Mouse (Mus musculus) heart, embryonic 16.5 days (tissue): Measurements from ENCODE around the gene Slc5a5. TPM values are rescaled to one million over a fixed set of nuclear protein-coding genes. Genes with fewer than 3 reads are reported as not detected.
A peak's percentile ranks its signal among the peaks of the same experiment; 100 is the strongest.

ENCODE experiments used
- ATAC-seq: fragments of 200-750 bp; cut with Nextera tagmentation; replicated peaks from 2 replicates; pipeline ENCODE4 v1.8.0; 2017; ENCODE audit warnings: moderate number of reproducible peaks; ENCODE audit not compliant: insufficient read depth, low FRiP score; ENCODE audit errors: extremely low read depth
- H3K27ac ChIP-seq: fragments of 300-500 bp; sonication (generic); 2 replicates; pipeline ENCODE4 v1.5.1; 2014; ENCODE audit warnings: mild to moderate bottlenecking, low read length, control low read depth, moderate library complexity
- H3K27me3 ChIP-seq: fragments of 300-500 bp; sonication (generic); 2 replicates; pipeline ENCODE4 v1.6.1; 2014; ENCODE audit warnings: low read length, mixed read lengths; ENCODE audit not compliant: control insufficient read depth, insufficient read depth
- H3K36me3 ChIP-seq: fragments of 300-500 bp; sonication (generic); 2 replicates; pipeline ENCODE4 v1.6.1; 2014; ENCODE audit not compliant: control insufficient read depth, insufficient read depth
- H3K4me1 ChIP-seq: fragments of 300-500 bp; sonication (generic); 2 replicates; pipeline ENCODE4 v1.6.1; 2014; ENCODE audit warnings: low read length, mixed read lengths; ENCODE audit not compliant: control insufficient read depth, insufficient read depth
- H3K4me2 ChIP-seq: fragments of 300-500 bp; sonication (generic); 2 replicates; pipeline ENCODE4 v1.6.1; 2014; ENCODE audit warnings: low read depth, mild to moderate bottlenecking, control low read depth, low read length
- H3K4me3 ChIP-seq: fragments of 300-500 bp; sonication (generic); 2 replicates; pipeline ENCODE4 v1.5.1; 2014; ENCODE audit warnings: mild to moderate bottlenecking, control low read depth, low read length
- H3K9ac ChIP-seq: fragments of 300-500 bp; sonication (generic); 2 replicates; pipeline ENCODE4 v1.6.1; 2014; ENCODE audit warnings: low read length, control low read depth
- H3K9me3 ChIP-seq: fragments of 300-500 bp; sonication (generic); replicated peaks from 2 replicates; pipeline ENCODE4 v1.6.1; 2016; ENCODE audit warnings: low read length; ENCODE audit not compliant: control insufficient read depth
- WGBS: fragments of 180-500 bp; shearing (Covaris S2); extraction: QIAGEN DNeasy Blood & Tissue Kit; methylation state at CpG from one replicate; pipeline ENCODE4 v1.1.7; 2014; 5-methylcytosine and 5-hydroxymethylcytosine counted together
- polyA plus RNA-seq: library from polyadenylated mRNA; unstranded; fragments of >200 nt; fragmentation: Nextera tagmentation; extraction: Ambion mirVana; gene quantifications from 2 replicates; pipeline ENCODE4 v1.2.1, GENCODE M21; 2015

Gene Slc5a5
- polyA plus RNA-seq, 1 experiment from 2014 or later, result 0.43 TPM

DNA sequence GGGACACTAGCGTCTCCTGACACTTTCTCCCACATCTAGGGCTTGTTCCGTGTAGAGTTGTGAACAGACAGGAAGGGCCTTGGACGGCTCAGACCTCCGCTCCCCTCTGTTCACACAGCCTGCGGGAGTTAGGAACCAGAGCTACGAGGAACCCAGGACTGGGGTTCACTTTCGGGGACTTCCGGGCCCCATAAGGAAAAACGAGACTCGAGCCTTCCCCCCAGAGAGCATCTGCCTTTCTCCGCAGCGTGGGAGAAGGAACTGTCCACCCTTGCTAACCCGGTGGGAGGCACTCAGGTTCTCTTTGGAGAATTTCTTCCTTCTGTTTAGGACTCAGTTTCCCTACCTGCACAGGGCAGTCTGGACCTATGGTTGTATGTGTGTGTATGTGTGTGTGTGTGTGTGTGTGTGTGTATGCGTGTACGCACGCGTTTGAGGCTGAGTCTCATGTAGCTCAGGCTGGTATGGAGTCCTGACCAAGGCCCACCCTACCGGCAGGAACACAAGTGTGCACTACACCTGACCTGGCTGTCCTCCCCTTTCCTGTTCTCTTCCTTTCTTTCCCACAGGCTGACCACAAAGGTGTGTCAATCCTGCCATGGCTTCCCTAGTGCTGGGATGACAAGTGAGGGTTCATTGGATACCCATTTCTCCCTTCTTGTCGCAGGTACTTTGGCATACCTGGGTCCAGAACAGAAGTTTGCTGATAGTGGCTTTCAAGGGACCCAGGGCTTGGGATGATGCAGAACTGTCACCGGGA, 519 bp upstream of the Slc5a5 start:
- ATAC-seq, result no peak
- Histone ChIP-seq H3K4me1 (peaks cover 7% of the 10 kb centered on the region), H3K9ac (no peak overlapping the region), H3K9me3 (no peaks in the 10 kb centered on the region), H3K4me3 (peak overlapping the region; percentile 1), H3K36me3 (peaks cover 26% of the 10 kb centered on the region), H3K4me2 (peak overlapping the region; percentile 18), H3K27ac (no peak overlapping the region), H3K27me3 (peaks cover 30% of the 10 kb centered on the region)
- 25% methylated on average over 20 of the region's 20 CpGs for WGBS

DNA sequence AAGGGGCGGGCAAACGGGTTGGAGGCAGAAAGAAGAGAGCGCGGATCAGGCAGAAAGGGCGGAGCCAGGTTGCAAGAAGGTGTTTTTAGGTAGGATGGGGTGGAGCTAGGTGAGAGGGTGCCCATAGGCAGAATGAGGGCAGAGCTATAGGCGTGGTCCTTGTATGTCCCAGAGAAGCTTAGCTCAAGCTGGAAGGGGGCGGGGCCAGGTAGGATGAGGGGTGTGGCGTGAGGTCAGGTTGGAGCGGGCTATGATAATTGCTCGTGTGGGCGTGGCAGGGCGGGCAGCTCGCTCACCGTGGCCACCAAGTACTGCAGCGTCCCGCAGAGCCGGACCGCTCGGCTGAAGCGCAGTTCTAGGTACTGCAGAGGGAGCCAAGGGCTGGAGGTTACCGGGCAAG, 1.2 kb downstream of the Slc5a5 start:
- no peak overlapping the region for H3K27ac ChIP-seq
- ATAC-seq, result no peak
- H3K9ac ChIP-seq, result no peak overlapping the region
- peaks cover 30% of the 10 kb centered on the region for H3K27me3 ChIP-seq
- peaks cover 26% of the 10 kb centered on the region for H3K36me3 ChIP-seq
- no peak overlapping the region for H3K4me2 ChIP-seq
- H3K4me1 ChIP-seq, result peaks cover 6% of the 10 kb centered on the region
- WGBS, result 10% methylated on average over 21 of the region's 21 CpGs
- H3K4me3 ChIP-seq, result no peak overlapping the region; the same call in 1 of the 2 replicates
- H3K9me3 ChIP-seq, result no peaks in the 10 kb centered on the region

DNA sequence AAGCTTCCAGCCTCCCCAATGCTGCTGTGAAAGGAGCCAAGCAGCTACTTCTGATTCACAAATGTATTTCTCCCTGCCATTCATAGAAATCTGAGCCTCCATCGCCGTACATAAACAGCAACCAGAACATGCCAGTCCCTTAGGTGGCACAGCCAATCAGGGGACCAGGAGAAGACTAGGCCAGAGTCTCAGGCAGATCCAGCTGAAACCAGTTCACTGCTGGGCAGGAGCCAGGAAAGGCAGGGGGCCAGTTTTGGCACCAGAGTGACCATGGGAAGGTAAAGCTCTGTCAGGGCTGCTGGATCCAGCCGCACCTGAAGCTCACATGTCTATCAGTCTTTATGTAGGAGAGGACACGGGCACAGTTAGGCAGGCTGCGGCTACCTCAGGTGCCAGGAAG, 1.9 kb downstream of the Slc5a5 start:
- Histone ChIP-seq H3K9ac (no peak overlapping the region), H3K36me3 (peaks cover 24% of the 10 kb centered on the region), H3K4me3 (no peak overlapping the region), H3K27ac (no peak overlapping the region), H3K4me2 (no peak overlapping the region), H3K4me1 (no peaks in the 10 kb centered on the region), H3K9me3 (no peaks in the 10 kb centered on the region), H3K27me3 (peaks cover 36% of the 10 kb centered on the region)
- no peak for ATAC-seq
- WGBS, result 88% methylated on average over 5 of the region's 5 CpGs

DNA sequence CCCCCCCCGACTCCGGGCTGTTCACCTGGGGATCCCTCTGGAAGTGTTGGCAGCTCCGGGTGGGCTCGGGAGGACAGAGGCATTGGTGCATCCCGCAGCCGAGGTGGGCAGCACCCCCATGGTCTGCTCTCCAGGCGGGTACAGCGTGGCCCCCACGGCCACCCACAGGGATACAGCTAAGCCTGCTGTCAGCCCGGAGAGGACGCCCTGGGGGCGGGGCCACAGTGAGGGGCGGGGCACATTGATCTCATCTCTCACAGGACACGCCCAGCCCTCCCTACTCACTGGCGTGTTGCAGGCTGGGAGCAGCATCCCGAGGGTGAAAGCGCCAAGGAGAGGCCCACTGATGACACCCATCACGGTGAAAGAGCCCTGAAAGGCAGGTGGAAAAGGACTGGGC, 4.9 kb downstream of the Slc5a5 start:
- no peak overlapping the region for H3K4me3 ChIP-seq
- H3K4me2 ChIP-seq, result no peak overlapping the region
- no peak overlapping the region for H3K9ac ChIP-seq
- ATAC-seq, result no peak
- H3K9me3 ChIP-seq, result no peaks in the 10 kb centered on the region
- H3K4me1 ChIP-seq, result no peaks in the 10 kb centered on the region
- 4% methylated on average over 18 of the region's 18 CpGs for WGBS
- H3K36me3 ChIP-seq, result no peaks in the 10 kb centered on the region
- no peak overlapping the region for H3K27ac ChIP-seq
- peaks cover 28% of the 10 kb centered on the region for H3K27me3 ChIP-seq

DNA sequence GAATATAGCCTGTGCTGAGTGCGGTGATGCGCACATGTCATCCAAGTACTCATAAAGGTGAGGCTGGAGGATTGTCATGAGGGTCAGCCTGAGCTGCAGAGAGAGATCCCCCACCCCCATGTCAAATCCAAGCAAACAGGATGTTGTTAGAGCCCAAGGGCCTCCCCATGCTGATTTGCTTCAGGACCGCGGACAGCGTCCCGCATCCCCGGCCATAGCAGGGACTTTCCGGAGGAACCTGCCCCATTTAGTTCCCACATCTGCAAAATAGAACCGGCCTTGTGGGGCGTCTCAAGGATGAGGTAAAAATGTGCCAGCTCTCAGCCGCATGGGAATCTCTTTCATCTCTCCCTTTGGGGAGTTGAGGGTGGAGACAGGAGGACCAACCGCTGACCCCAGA, 6.9 kb downstream of the Slc5a5 start:
- Histone ChIP-seq H3K4me3 (no peak overlapping the region), H3K4me1 (peaks cover 5% of the 10 kb centered on the region), H3K27me3 (peaks cover 13% of the 10 kb centered on the region), H3K27ac (no peak overlapping the region), H3K9ac (no peak overlapping the region), H3K9me3 (no peaks in the 10 kb centered on the region), H3K36me3 (no peaks in the 10 kb centered on the region), H3K4me2 (no peak overlapping the region)
- no peak for ATAC-seq
- 15% methylated on average over 12 of the region's 12 CpGs for WGBS

DNA sequence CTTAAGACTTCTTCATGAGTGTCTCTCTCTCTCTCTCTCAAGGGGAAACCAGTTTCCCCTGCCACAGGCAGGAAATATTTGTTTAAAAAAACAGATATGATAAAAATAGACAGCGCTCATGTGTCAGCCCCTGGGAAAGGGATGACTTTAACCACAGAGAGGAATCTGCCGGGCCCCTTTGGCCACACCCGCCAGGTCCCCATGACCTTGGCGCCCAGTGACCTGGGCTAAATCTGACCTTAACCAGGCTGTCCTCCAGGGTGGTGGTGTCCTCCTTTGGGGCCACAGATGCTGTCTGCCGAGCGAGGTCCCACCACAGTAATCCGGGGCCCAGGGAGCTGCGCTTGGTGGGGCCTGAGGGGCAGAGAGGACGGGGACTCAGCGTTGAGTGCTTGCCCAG, 7.9 kb downstream of the Slc5a5 start:
- H3K9me3 ChIP-seq, result no peaks in the 10 kb centered on the region
- H3K36me3 ChIP-seq, result no peaks in the 10 kb centered on the region
- peaks cover 6% of the 10 kb centered on the region; the same call in 1 of the 2 replicates for H3K27me3 ChIP-seq
- 65% methylated on average over 10 of the region's 10 CpGs for WGBS
- H3K4me3 ChIP-seq, result no peak overlapping the region
- peaks cover 12% of the 10 kb centered on the region for H3K4me1 ChIP-seq
- H3K27ac ChIP-seq, result no peak overlapping the region
- ATAC-seq, result no peak
- no peak overlapping the region for H3K4me2 ChIP-seq
- no peak overlapping the region for H3K9ac ChIP-seq

DNA sequence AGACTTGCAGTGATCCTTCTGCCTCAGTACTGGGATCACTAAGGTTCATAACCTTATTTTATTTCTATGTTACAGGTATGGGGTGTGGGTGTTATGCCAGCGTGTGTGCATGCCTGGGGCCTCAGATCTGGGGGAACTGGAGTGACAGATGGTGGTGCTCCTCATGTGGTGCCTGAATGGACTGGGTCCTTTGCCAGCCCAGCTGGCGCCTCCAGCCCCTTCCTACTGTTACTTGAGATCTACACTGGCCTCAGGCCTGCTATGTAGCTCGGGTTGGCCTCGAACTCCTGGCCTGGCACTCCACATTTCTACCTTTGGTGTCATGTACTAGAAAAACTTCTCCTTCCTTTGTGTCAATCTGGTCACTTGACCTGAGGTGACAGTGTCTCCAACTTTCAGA, 8.4 kb downstream of the Slc5a5 start:
- Histone ChIP-seq H3K27ac (no peak overlapping the region), H3K4me2 (no peak overlapping the region), H3K36me3 (no peaks in the 10 kb centered on the region), H3K4me1 (peaks cover 12% of the 10 kb centered on the region), H3K9me3 (no peaks in the 10 kb centered on the region), H3K4me3 (no peak overlapping the region), H3K9ac (no peak overlapping the region), H3K27me3 (peaks cover 6% of the 10 kb centered on the region; the same call in 1 of the 2 replicates)
- no peak for ATAC-seq
- WGBS, result 74% methylated on average over 4 of the region's 4 CpGs

DNA sequence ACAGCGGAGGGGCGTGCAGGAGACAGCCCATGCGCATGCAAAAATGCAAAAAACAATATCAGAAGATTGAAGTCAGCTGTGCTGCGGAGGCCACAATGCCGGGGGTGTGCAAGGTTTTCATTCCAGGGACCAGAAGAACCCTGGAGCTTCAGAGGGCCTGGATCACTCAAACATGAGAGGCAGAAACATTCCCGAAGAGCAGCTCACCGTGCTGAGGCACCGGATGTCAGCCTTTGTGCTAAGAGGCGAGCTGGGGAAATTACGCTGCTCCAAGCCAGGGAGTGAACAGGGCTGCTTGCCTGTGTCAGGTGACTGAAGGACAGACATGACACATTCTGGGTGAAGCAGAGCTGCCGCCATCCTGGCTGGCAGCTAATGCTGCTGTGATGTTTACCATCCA, 12.0 kb downstream of the Slc5a5 start:
- peak overlapping the region; percentile 17 for H3K27ac ChIP-seq
- no peaks in the 10 kb centered on the region for H3K9me3 ChIP-seq
- WGBS, result 12% methylated on average over 11 of the region's 11 CpGs
- H3K27me3 ChIP-seq, result no peaks in the 10 kb centered on the region; the same call in 1 of the 2 replicates
- H3K9ac ChIP-seq, result no peak overlapping the region
- H3K4me3 ChIP-seq, result no peak overlapping the region
- H3K4me1 ChIP-seq, result peaks cover 12% of the 10 kb centered on the region
- no peak for ATAC-seq
- H3K4me2 ChIP-seq, result no peak overlapping the region; the same call in 1 of the 2 replicates
- no peaks in the 10 kb centered on the region for H3K36me3 ChIP-seq

DNA sequence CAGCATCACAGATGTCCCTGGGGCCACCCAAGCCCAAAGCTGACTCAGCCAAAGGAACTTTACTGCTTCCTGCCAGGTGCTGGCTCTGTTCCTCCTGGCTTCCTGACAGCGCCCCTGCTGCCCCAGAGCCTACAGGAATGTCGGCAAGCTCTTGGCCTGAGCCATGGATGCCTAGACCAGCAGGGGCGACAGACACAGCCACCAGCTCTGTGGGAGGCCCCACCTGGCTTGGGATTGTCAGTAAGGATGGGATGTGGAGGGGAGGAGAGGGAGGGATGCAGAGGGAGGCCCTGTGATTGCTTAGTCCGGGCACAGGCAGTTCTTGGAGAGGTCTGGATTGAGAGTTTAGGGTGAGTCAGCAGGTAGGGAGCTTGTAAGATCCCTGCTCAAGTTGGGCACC, 12.4 kb downstream of the Slc5a5 start:
- Histone ChIP-seq H3K9ac (no peak overlapping the region), H3K27me3 (no peaks in the 10 kb centered on the region; the same call in 1 of the 2 replicates), H3K4me2 (no peak overlapping the region; the same call in 1 of the 2 replicates), H3K9me3 (no peaks in the 10 kb centered on the region), H3K4me3 (no peak overlapping the region), H3K36me3 (no peaks in the 10 kb centered on the region), H3K4me1 (peaks cover 12% of the 10 kb centered on the region), H3K27ac (peak overlapping the region; percentile 17; the same call in 1 of the 2 replicates)
- 0 out of 2 replicates have a peak, but pooled peaks have one; percentile 17 for ATAC-seq
- 4% methylated on average over 4 of the region's 4 CpGs for WGBS
